Mouse (Mus musculus) subcutaneous adipose tissue, adult 2 months (tissue): ENCODE data around the gene Slc25a51. TPM values are rescaled to one million over a fixed set of nuclear protein-coding genes. Genes with fewer than 3 reads are reported as not detected.

ENCODE experiments used
- polyA plus RNA-seq: library from polyadenylated mRNA; depleted of rRNA; stranded (reverse); fragments of >200 nt; gene quantifications from 2 replicates; pipeline ENCODE4 v1.2.3, GENCODE M21; 2012; ENCODE audit warnings: low replicate concordance; rRNA removed

Gene Slc25a51
- 135 and 139 TPM in 2 replicates for polyA plus RNA-seq

GRCm38 (mm10) chr4:45408427-45409132, at the start of gene Slc25a51:
TSS of gene Slc25a51 (minus strand) at chr4:45408766.

Other genes starting within 250 kb of the Slc25a51 start
- gene Frmpd1, start 223.9 kb downstream of the Slc25a51 start, polyA plus RNA-seq = 0.04 and 0.66 TPM in 2 replicates
- gene Trmt10b, start 111.6 kb downstream of the Slc25a51 start, polyA plus RNA-seq = 2.7 and 3.5 TPM in 2 replicates
- gene Dcaf10, start 66.7 kb downstream of the Slc25a51 start, polyA plus RNA-seq = 11.9 and 21.7 TPM in 2 replicates
- 9.7 and 26.2 TPM in 2 replicates for gene Exosc3, start 66.0 kb downstream of the Slc25a51 start, polyA plus RNA-seq
- 18.4 and 19.4 TPM in 2 replicates for gene Shb, start 123.7 kb upstream of the Slc25a51 start, polyA plus RNA-seq